Mouse (Mus musculus): ENCODE results near the gene Slc25a18. TPM values are rescaled to one million over a fixed set of nuclear protein-coding genes. Genes with fewer than 3 reads are reported as not detected.

Gene Slc25a18
- total RNA-seq, 2 experiments from 2014 or later: 17.8 to 19.8 TPM

DNA sequence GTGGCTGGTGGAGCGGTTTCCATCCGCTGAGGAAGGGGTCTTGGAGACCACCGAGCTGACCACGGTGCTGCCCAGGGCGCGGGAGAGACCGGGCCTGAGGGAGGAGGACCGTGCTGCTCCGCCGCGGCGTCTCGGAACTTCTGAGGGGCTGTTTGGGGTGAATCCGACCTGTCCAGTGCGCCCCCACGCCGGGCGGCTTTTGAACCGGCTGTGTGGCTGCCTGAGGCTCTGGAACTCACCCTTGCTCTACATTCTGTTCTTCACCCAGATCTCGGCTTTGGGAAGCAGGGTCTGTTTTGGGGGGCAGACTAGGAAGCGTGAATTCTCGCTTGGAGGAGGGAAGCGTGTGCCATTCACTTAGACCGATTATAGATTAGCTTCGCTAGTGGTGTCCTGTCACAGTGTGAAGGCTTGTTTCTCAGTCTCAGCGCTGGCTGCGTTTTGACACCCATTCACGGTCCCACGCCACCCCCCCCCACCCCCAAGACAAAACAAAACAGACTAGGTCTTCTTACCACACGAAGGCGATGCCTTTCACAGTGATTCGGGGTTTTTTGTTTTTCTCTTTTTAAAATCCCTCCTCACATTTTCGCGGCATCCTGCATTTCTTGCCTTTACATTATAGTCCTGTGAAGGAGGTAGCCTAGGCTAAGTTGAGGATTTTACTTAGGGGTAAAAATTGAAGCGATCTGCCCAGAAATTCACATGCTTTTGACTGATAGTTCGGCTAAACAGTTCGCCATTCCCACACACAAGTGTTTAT, 63.2 kb downstream of the Slc25a18 start:
- no peak for DNase-seq
- intact Hi-C loops (cut with DNase I): no loop called here

DNA sequence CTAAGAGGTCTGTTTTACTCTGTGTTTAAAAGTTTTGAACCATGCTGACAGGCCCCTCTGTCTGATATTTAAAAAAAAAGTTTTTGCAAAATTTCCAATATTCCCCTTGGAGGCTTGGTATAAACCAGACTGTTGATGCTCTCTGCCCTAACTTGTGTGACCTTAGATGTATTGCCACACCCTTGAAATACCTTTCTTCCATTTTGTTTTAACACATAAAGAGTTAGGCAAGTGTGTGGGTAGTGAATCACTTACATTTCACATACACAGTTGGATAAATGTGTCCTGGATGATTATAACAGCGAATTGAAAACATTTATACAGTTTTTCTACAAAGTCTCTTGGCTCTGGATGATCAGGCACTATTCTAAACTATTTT, 63.8 kb downstream of the Slc25a18 start:
- DNase-seq: no peak
- intact Hi-C loops (cut with DNase I): no loop called here

DNA sequence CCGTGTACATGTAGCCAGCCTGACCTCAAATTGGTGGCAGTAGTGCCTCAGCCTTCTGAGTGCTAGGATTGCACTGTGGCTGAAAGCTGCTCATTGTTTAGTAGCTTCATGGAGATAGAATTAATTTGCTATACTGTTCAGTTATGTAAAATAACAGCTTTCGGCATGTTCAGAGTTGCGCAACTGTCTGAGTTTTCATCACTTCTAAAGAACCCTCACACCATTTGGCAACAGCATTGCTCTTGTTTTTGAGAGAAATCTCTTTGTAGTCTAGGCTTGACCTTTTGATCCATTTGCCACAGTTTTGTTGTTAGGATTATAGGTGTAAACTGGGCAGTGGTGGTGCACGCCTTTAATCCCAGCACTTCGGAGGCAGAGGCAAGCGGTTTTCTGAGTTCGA, 66.9 kb downstream of the Slc25a18 start:
- DNase-seq: no peak

DNA sequence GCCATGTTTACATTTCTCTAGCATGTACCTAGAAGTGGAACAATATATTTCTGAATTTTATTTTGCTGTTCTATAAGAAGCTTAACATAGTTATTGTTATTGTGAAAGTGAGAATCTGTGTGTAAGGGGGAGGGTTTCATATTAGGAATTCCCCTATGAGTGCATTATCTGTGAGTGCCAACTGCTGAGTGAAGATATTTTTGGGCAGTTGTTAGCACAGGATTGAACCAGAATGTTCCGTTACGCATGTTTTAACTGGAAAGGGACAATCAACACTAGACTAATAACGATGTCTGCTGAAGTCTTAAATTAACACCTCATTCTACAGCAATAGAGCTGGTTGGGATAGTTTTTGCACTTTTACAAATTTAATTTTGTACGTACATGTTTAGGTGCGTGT, 68.4 kb downstream of the Slc25a18 start:
- no peak for DNase-seq
- intact Hi-C loops (cut with DNase I): no loop called here

More for the DNA sequence above, 66.9 kb downstream of the Slc25a18 start:
- intact Hi-C loops (cut with DNase I): no loop called here

Small RNA genes within 50 kb of the gene (microRNA-seq; reads per million reads assigned to microRNA genes)
- gene Gm25193: not detected

Other genes starting within 250 kb of the Slc25a18 start
- gene Hdhd5, start 242.3 kb upstream of the Slc25a18 start, total RNA-seq (2021): 10 to 100 TPM; 27.1 to 31.6 TPM
- 1 to 10 TPM; 3.1 to 3.2 TPM for gene Cecr2, start 107.2 kb upstream of the Slc25a18 start, total RNA-seq (2021)
- gene Atp6v1e1, start 49.2 kb downstream of the Slc25a18 start, total RNA-seq (2021): 100 to 1,000 TPM; 267 to 273 TPM
- gene Bcl2l13, start 62.6 kb downstream of the Slc25a18 start, total RNA-seq (2021): 10 to 100 TPM; 38.0 to 40.8 TPM
- gene Bid, start 143.3 kb downstream of the Slc25a18 start, total RNA-seq (2021): 10 to 100 TPM; 18.8 to 22.4 TPM

All from left cerebral cortex, postnatal 4 days (tissue).